Mouse (Mus musculus): ENCODE data around the gene Umodl1. TPM values are rescaled to one million over a fixed set of nuclear protein-coding genes. Genes with fewer than 3 reads are reported as not detected.

Gene Umodl1
- polyA plus RNA-seq, 1 experiment from 2014 or later = not detected

- no peak for ATAC-seq (ENCODE audit: insufficient read depth, low FRiP score, low read depth)
- Histone ChIP-seq H3K4me2 (no peak overlapping the region), H3K4me1 (no peaks in the 10 kb centered on the region), H3K9ac (no peak overlapping the region), H3K9me3 (no peaks in the 10 kb centered on the region), H3K4me3 (replicated peaks) (no peak overlapping the region), H3K27me3 (replicated peaks) (no peaks in the 10 kb centered on the region), H3K27ac (no peak overlapping the region), H3K36me3 (no peaks in the 10 kb centered on the region)
- 86% methylated on average over 2 of the region's 2 CpGs for WGBS
Observed at GRCm38 (mm10) chr17:31005284-31005683, 50.8 kb downstream of the Umodl1 start.

- no peak overlapping the region for H3K9ac ChIP-seq
- WGBS = 84% methylated on average over 3 of the region's 3 CpGs
- H3K4me2 ChIP-seq = no peak overlapping the region
- H3K27ac ChIP-seq = no peak overlapping the region
- H3K27me3 ChIP-seq (replicated peaks) = no peaks in the 10 kb centered on the region
- H3K9me3 ChIP-seq = no peaks in the 10 kb centered on the region
- no peaks in the 10 kb centered on the region for H3K36me3 ChIP-seq
- ATAC-seq (ENCODE audit: insufficient read depth, low FRiP score, low read depth) = no peak
- no peak overlapping the region for H3K4me3 ChIP-seq (replicated peaks)
- no peaks in the 10 kb centered on the region for H3K4me1 ChIP-seq
Observed at GRCm38 (mm10) chr17:31007357-31007756, 52.9 kb downstream of the Umodl1 start.

- H3K9me3 ChIP-seq = no peaks in the 10 kb centered on the region
- 78% methylated on average over 8 of the region's 8 CpGs for WGBS
- no peaks in the 10 kb centered on the region for H3K27me3 ChIP-seq (replicated peaks)
- H3K9ac ChIP-seq = no peak overlapping the region
- H3K4me1 ChIP-seq = no peaks in the 10 kb centered on the region
- ATAC-seq (ENCODE audit: insufficient read depth, low FRiP score, low read depth) = no peak
- H3K36me3 ChIP-seq = no peaks in the 10 kb centered on the region
- no peak overlapping the region for H3K4me2 ChIP-seq
- H3K4me3 ChIP-seq (replicated peaks) = no peak overlapping the region
- H3K27ac ChIP-seq = no peak overlapping the region
Observed at GRCm38 (mm10) chr17:31008416-31008815, 54.0 kb downstream of the Umodl1 start.

- H3K36me3 ChIP-seq = no peaks in the 10 kb centered on the region
- H3K9me3 ChIP-seq = no peaks in the 10 kb centered on the region
- H3K4me3 ChIP-seq (replicated peaks) = no peak overlapping the region
- H3K4me2 ChIP-seq = no peak overlapping the region
- H3K4me1 ChIP-seq = no peaks in the 10 kb centered on the region
- H3K9ac ChIP-seq = no peak overlapping the region
- WGBS = 30% methylated on average over 9 of the region's 9 CpGs
- ATAC-seq (ENCODE audit: insufficient read depth, low FRiP score, low read depth) = no peak
- H3K27me3 ChIP-seq (replicated peaks) = no peaks in the 10 kb centered on the region
- H3K27ac ChIP-seq = no peak overlapping the region
Observed at GRCm38 (mm10) chr17:31011551-31012394, 57.3 kb downstream of the Umodl1 start.

- ATAC-seq (ENCODE audit: insufficient read depth, low FRiP score, low read depth) = no peak
- H3K4me2 ChIP-seq = no peak overlapping the region
- no peaks in the 10 kb centered on the region for H3K36me3 ChIP-seq
- H3K4me3 ChIP-seq (replicated peaks) = no peak overlapping the region
- no peaks in the 10 kb centered on the region for H3K4me1 ChIP-seq
- H3K27me3 ChIP-seq (replicated peaks) = no peaks in the 10 kb centered on the region
- no peaks in the 10 kb centered on the region for H3K9me3 ChIP-seq
- H3K27ac ChIP-seq = no peak overlapping the region
- no peak overlapping the region for H3K9ac ChIP-seq
- 72% methylated on average over 4 of the region's 4 CpGs for WGBS
Observed at GRCm38 (mm10) chr17:31018267-31018666, 63.8 kb downstream of the Umodl1 start.

- H3K9me3 ChIP-seq = no peaks in the 10 kb centered on the region
- no peak for ATAC-seq (ENCODE audit: insufficient read depth, low FRiP score, low read depth)
- H3K4me1 ChIP-seq = no peaks in the 10 kb centered on the region
- no peak overlapping the region for H3K4me3 ChIP-seq (replicated peaks)
- no peaks in the 10 kb centered on the region for H3K27me3 ChIP-seq (replicated peaks)
- WGBS = 6% methylated on average over 2 of the region's 2 CpGs
- H3K36me3 ChIP-seq = no peaks in the 10 kb centered on the region
- H3K9ac ChIP-seq = no peak overlapping the region
- H3K4me2 ChIP-seq = no peak overlapping the region
- H3K27ac ChIP-seq = no peak overlapping the region
Observed at GRCm38 (mm10) chr17:31019505-31019904, 65.1 kb downstream of the Umodl1 start.

GRCm38 (mm10) chr17:31020078-31020477, 65.6 kb downstream of the Umodl1 start:
- Histone ChIP-seq H3K36me3 (no peaks in the 10 kb centered on the region), H3K4me1 (no peaks in the 10 kb centered on the region), H3K4me2 (no peak overlapping the region), H3K9ac (no peak overlapping the region), H3K4me3 (replicated peaks) (no peak overlapping the region), H3K27ac (no peak overlapping the region), H3K27me3 (replicated peaks) (no peaks in the 10 kb centered on the region), H3K9me3 (no peaks in the 10 kb centered on the region)
- WGBS = 60% methylated on average over 2 of the region's 2 CpGs
- no peak for ATAC-seq (ENCODE audit: insufficient read depth, low FRiP score, low read depth)

GRCm38 (mm10) chr17:31021276-31021675, 66.8 kb downstream of the Umodl1 start:
- H3K9ac ChIP-seq = no peak overlapping the region
- no peaks in the 10 kb centered on the region for H3K27me3 ChIP-seq (replicated peaks)
- no peaks in the 10 kb centered on the region for H3K9me3 ChIP-seq
- H3K36me3 ChIP-seq = no peaks in the 10 kb centered on the region
- no peak for ATAC-seq (ENCODE audit: insufficient read depth, low FRiP score, low read depth)
- H3K4me3 ChIP-seq (replicated peaks) = no peak overlapping the region
- no peak overlapping the region for H3K27ac ChIP-seq
- WGBS = 83% methylated on average over 8 of the region's 8 CpGs
- no peaks in the 10 kb centered on the region for H3K4me1 ChIP-seq
- H3K4me2 ChIP-seq = no peak overlapping the region

GRCm38 (mm10) chr17:31024125-31024781, 69.8 kb downstream of the Umodl1 start:
- no peak overlapping the region for H3K9ac ChIP-seq
- H3K4me1 ChIP-seq = no peaks in the 10 kb centered on the region
- 39% methylated on average over 7 of the region's 7 CpGs for WGBS
- no peaks in the 10 kb centered on the region for H3K36me3 ChIP-seq
- no peaks in the 10 kb centered on the region for H3K9me3 ChIP-seq
- H3K4me2 ChIP-seq = no peak overlapping the region
- H3K27ac ChIP-seq = no peak overlapping the region
- H3K4me3 ChIP-seq (replicated peaks) = no peak overlapping the region
- ATAC-seq (ENCODE audit: insufficient read depth, low FRiP score, low read depth) = no peak
- H3K27me3 ChIP-seq (replicated peaks) = no peaks in the 10 kb centered on the region

- Histone ChIP-seq H3K27ac (no peak overlapping the region), H3K27me3 (replicated peaks) (no peaks in the 10 kb centered on the region), H3K36me3 (no peaks in the 10 kb centered on the region), H3K4me3 (replicated peaks) (no peak overlapping the region), H3K9me3 (no peaks in the 10 kb centered on the region), H3K4me2 (no peak overlapping the region), H3K9ac (no peak overlapping the region), H3K4me1 (no peaks in the 10 kb centered on the region)
- ATAC-seq (ENCODE audit: insufficient read depth, low FRiP score, low read depth) = no peak
- WGBS = 68% methylated on average over 5 of the region's 5 CpGs
Observed at GRCm38 (mm10) chr17:31024782-31025125, 70.3 kb downstream of the Umodl1 start.

- no peaks in the 10 kb centered on the region for H3K4me1 ChIP-seq
- H3K4me3 ChIP-seq (replicated peaks) = no peak overlapping the region
- no peaks in the 10 kb centered on the region for H3K36me3 ChIP-seq
- no peaks in the 10 kb centered on the region for H3K27me3 ChIP-seq (replicated peaks)
- H3K9me3 ChIP-seq = no peaks in the 10 kb centered on the region
- H3K27ac ChIP-seq = no peak overlapping the region
- H3K4me2 ChIP-seq = no peak overlapping the region
- ATAC-seq (ENCODE audit: insufficient read depth, low FRiP score, low read depth) = no peak
- no peak overlapping the region for H3K9ac ChIP-seq
- 83% methylated on average over 6 of the region's 6 CpGs for WGBS
Observed at GRCm38 (mm10) chr17:31026986-31027385, 72.5 kb downstream of the Umodl1 start.

GRCm38 (mm10) chr17:31027723-31028122, 73.3 kb downstream of the Umodl1 start:
- H3K4me2 ChIP-seq = no peak overlapping the region
- H3K4me1 ChIP-seq = no peaks in the 10 kb centered on the region
- no peak overlapping the region for H3K4me3 ChIP-seq (replicated peaks)
- H3K36me3 ChIP-seq = no peaks in the 10 kb centered on the region
- no peak overlapping the region for H3K27ac ChIP-seq
- no peak for ATAC-seq (ENCODE audit: insufficient read depth, low FRiP score, low read depth)
- WGBS = 85% methylated on average over 6 of the region's 6 CpGs
- no peak overlapping the region for H3K9ac ChIP-seq
- no peaks in the 10 kb centered on the region for H3K9me3 ChIP-seq
- no peaks in the 10 kb centered on the region for H3K27me3 ChIP-seq (replicated peaks)
